Mouse (Mus musculus): ENCODE measurements around the gene Rxylt1. TPM values are rescaled to one million over a fixed set of nuclear protein-coding genes. Genes with fewer than 3 reads are reported as not detected.

The Rxylt1 gene
- total RNA-seq, 2 experiments from 2014 or later = 29.6 to 44.2 TPM

GRCm38 (mm10) chr10:122046511-122046903 is 50.7 kb downstream of the Rxylt1 start:
- ATAC-seq (replicated peaks; ENCODE audit: poor library complexity, severe bottlenecking) = peak; percentile 3; the same call in 1 of the 2 replicates

DNA sequence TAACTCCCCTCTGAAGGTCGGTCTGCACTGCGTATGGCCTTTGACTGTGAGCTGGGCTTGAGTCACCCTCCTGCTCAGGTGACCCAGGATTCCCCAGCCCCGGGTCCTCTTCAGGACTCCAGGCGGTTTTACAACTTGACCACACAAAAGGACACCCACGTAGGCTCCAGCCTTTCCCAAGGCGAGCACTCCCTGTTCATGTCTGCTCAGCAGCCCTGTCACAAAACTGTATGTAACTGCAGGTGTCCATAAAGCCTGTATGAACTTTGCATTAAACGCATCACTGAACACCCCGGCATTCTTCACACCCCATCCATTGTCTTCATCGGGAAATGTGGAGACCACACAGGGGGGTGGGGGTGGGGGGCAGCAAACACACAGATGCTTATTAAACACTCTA is 51.2 kb downstream of the Rxylt1 start:
- no peak for ATAC-seq (replicated peaks; ENCODE audit: poor library complexity, severe bottlenecking)

DNA sequence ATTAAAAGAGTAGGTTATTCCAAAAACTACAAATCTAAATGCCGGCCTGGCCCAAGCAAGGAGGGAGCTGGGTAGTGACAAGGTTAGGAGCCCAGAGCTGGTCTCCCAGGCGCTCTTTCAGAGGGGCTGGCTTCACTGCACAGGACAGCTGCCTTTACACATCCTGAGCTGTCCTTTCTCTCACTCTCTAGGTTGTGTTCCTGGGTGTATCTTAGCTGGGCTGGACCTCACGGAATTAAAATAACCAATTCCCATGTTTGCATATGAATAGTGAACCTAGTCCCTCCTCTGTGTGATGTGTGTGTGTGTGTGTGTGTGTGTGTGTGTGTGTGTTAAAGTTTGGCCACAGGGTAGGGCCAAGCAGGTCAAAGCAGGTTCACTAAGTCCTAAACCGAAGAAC is 52.2 kb downstream of the Rxylt1 start:
- ATAC-seq (replicated peaks; ENCODE audit: poor library complexity, severe bottlenecking) = no peak

- no peak for ATAC-seq (replicated peaks; ENCODE audit: poor library complexity, severe bottlenecking)
Observed at GRCm38 (mm10) chr10:122040372-122040771, 56.8 kb downstream of the Rxylt1 start.

DNA sequence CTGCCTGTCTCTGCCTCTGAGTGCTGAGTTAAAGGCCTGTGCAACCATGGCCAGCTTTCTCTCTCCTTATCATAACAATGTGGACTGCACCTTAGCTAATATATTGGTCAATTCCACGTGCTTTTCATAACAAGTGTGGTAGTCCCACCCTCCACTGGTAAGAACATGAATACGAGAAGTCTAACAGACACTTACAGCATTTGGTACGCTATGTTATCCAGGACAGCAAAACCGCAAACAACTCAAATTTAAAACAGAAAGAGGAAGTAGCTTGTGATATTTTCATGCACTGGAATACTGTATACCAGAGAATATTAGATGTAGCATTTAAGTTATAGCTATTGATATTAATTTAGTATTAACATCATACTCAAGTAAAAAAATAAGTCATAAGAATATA is 57.6 kb downstream of the Rxylt1 start:
- ATAC-seq (replicated peaks; ENCODE audit: poor library complexity, severe bottlenecking) = peak; percentile 86

GRCm38 (mm10) chr10:122038554-122038953 is 58.6 kb downstream of the Rxylt1 start:
- ATAC-seq (replicated peaks; ENCODE audit: poor library complexity, severe bottlenecking) = peak; percentile 69

GRCm38 (mm10) chr10:122033271-122033670 is 63.9 kb downstream of the Rxylt1 start:
- ATAC-seq (replicated peaks; ENCODE audit: poor library complexity, severe bottlenecking) = no peak

GRCm38 (mm10) chr10:122030420-122030819 is 66.8 kb downstream of the Rxylt1 start:
- ATAC-seq (replicated peaks; ENCODE audit: poor library complexity, severe bottlenecking) = no peak

GRCm38 (mm10) chr10:122029738-122030137 is 67.4 kb downstream of the Rxylt1 start:
- peak; percentile 27; the same call in 1 of the 2 replicates for ATAC-seq (replicated peaks; ENCODE audit: poor library complexity, severe bottlenecking)

Other genes with a start within 250 kb of the Rxylt1 start
- not detected in 2 replicates for gene Srgap1, start 50.1 kb downstream of the Rxylt1 start, total RNA-seq (2014; fragmentation: Nextera tagmentation)
- gene Srgap1, start 50.1 kb downstream of the Rxylt1 start, total RNA-seq (2017) = under 0.01 TPM in 1 of 2 replicates, not detected in the other

Measured in granulocyte monocyte progenitor cell, adult 5-6 weeks (primary cell).